ENCODE assay signal across 8 mouse cellular contexts in the genomic region with DNA sequence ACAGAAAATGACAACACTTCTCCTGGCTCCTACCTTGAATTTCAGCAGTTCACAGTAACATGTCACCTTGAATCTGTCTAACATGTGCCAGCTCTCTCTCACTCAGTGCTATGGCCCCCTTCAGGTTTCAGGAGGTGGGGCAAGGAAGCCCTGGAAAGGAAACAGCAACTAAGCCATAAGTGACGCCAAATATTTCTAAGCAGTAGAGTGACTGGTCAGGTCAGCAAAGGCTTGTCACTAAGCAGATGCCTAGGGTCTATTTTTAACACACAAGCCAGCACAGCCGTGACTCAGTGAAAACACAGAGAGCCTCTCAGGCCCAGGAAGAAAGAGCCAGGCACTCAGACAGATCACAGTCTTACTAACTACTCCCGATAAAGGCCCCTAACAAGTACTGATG. TPM values are rescaled to one million over a fixed set of nuclear protein-coding genes. Genes with fewer than 3 reads are reported as not detected.
DNase-seq lines count a peak whose midpoint lies in the region; ATAC-seq and TF ChIP-seq lines count a peak whose summit lies in the region.

No protein-coding gene starts in this region.

- intact Hi-C loops in left cerebral cortex, postnatal 4 days (cut with DNase I): no loop called here

- peak overlapping the region; percentile 13; the same call in 1 of the 2 replicates for H3K4me2 ChIP-seq in liver, embryonic 16.5 days (ENCODE audit: low read depth, low read length)

- H3K27me3 ChIP-seq in Patski: no peaks in the 10 kb centered on the region
- no peaks in the 10 kb centered on the region for H3K27me3 ChIP-seq in liver, embryonic 16.5 days (ENCODE audit: control insufficient read depth, insufficient read depth, low read depth, low read length)

- peaks cover 5% of the 10 kb centered on the region; the same call in 1 of the 2 replicates for H3K36me3 ChIP-seq in liver, embryonic 16.5 days (ENCODE audit: control insufficient read depth, insufficient read depth)

- in situ Hi-C loops in Patski (cut with MboI; ENCODE audit: low pct_unique_long_range_greater_than_20kb): no loop called here

- H3K9ac ChIP-seq in liver, embryonic 16.5 days (ENCODE audit: low read depth, low read length): 0 out of 2 replicates have a peak overlapping the region, but pooled peaks have one; percentile 8

- peak overlapping the region; percentile 61 for H3K27ac ChIP-seq in liver, embryonic 16.5 days (ENCODE audit: low read length)

- peaks cover 31% of the 10 kb centered on the region for H3K4me1 ChIP-seq in liver, embryonic 16.5 days (ENCODE audit: control insufficient read depth, low read depth, low read length)

- CTCF ChIA-PET in Patski (lab: Charles Lee): interaction anchor here (1.1 kb wide), 2 partner anchors 9 to 42 kb away, joined by 3 read pairs; no protein-coding TSS in a partner anchor

- 16% methylated on average over 3 of the region's 3 CpGs for WGBS in liver, embryonic 16.5 days (ENCODE audit: insufficient replicate concordance)

- no peak for TF ChIP-seq CTCF in Patski (IDR thresholded peaks at IDR 0.05)

- no peak overlapping the region for H3K4me3 ChIP-seq in liver, embryonic 16.5 days (ENCODE audit: low read depth, low read length)

- H3K9me3 ChIP-seq in liver, embryonic 16.5 days (replicated peaks; ENCODE audit: control insufficient read depth, low read length): no peaks in the 10 kb centered on the region

- no peak for DNase-seq in frontal cortex, postnatal 25 days (ENCODE audit: low spot score in 2 of 2)
- DNase-seq in Patski (ENCODE audit: low read depth, low spot score): no peak
- peak; percentile 97 for DNase-seq in heart, adult 11 months
- DNase-seq in urinary bladder, postnatal 14 days (ENCODE audit: low spot score): no peak
- no peak for DNase-seq in left cerebral cortex, adult 9 months (ENCODE audit: low spot score in 2 of 2)
- no peak for DNase-seq in left cerebral cortex, postnatal 4 days

- peak; percentile 31; the same call in 1 of the 2 replicates for ATAC-seq in frontal cortex, adult (ENCODE audit: low TSS enrichment)
- ATAC-seq in Patski: peak; percentile 57
- ATAC-seq in liver, embryonic 16.5 days (ENCODE audit: low read depth): peak; percentile 68

- POLR2A ChIA-PET in Patski (lab: Charles Lee): no interaction called here

RNA-seq across cellular contexts. Expression of a gene that starts 6.6 kb away (rescaled TPM):
- polyA plus RNA-seq in Patski (2021): 22.6 TPM
- polyA plus RNA-seq in liver, embryonic 16.5 days (2015; fragmentation: Nextera tagmentation; extraction: Ambion mirVana): 3.9 and 4.7 TPM in 2 replicates
- total RNA-seq in left cerebral cortex, postnatal 4 days (2021): 10 to 100 TPM; 16.6 to 17.5 TPM

RNA-seq across cellular contexts. Expression of a gene that starts 16.7 kb away (rescaled TPM):
- polyA plus RNA-seq in Patski (2021): 0.12 TPM
- polyA plus RNA-seq in liver, embryonic 16.5 days (2015; fragmentation: Nextera tagmentation; extraction: Ambion mirVana): 0.02 and 0.06 TPM in 2 replicates
- not detected for total RNA-seq in left cerebral cortex, postnatal 4 days (2021)

RNA-seq across cellular contexts. Expression of a gene that starts 38.8 kb away (rescaled TPM):
- polyA plus RNA-seq in Patski (2021): 0.06 TPM
- 0.13 and 0.22 TPM in 2 replicates for polyA plus RNA-seq in liver, embryonic 16.5 days (2015; fragmentation: Nextera tagmentation; extraction: Ambion mirVana)
- not detected for total RNA-seq in left cerebral cortex, postnatal 4 days (2021)
